Mouse (Mus musculus): Measurements from ENCODE around the gene Slc30a1.

GRCm38 (mm10) chr1:191905637-191906533 is 682 bp upstream of the Slc30a1 start:
- TF ChIP-seq CTCF (IDR thresholded peaks at IDR 0.05; ENCODE audit: low read depth, low read length) (no peak), POLR2A (IDR thresholded peaks at IDR 0.05; ENCODE audit: extremely low read depth, insufficient read depth, low read length) (no peak)
